Mouse (Mus musculus): ENCODE data around the gene Gm9913. TPM values are rescaled to one million over a fixed set of nuclear protein-coding genes. Genes with fewer than 3 reads are reported as not detected.

Gm9913 gene
- total and polyA plus RNA-seq, 2 experiments from 2014 or later: 0.20 TPM; not detected in 1

- H3K27me3 ChIP-seq (ENCODE audit: insufficient read depth, low read length): 0 out of 2 replicates have a peak, but pooled peaks cover 3% of the 10 kb centered on the region
- peaks cover 9% of the 10 kb centered on the region; the same call in 1 of the 2 replicates for H3K4me1 ChIP-seq (ENCODE audit: insufficient read depth, low read length)
- H3K9ac ChIP-seq (replicated peaks; ENCODE audit: low read length): peak within 1 kb of the TSS; percentile 68
- no peak for TF ChIP-seq CTCF (IDR thresholded peaks at IDR 0.05; ENCODE audit: low read depth)
- no peak for DNase-seq (ENCODE audit: low spot score)
- peak within 1 kb of the TSS; percentile 65 for H3K4me3 ChIP-seq (ENCODE audit: low read length)
- no peaks in the 10 kb centered on the region for H3K9me3 ChIP-seq (ENCODE audit: low read length)
- WGBS: 76% methylated on average over 4 of the region's 4 CpGs
- ATAC-seq: no peak
- H3K27ac ChIP-seq: peak within 1 kb of the TSS; percentile 75; the same call in 1 of the 2 replicates
- H3K36me3 ChIP-seq (ENCODE audit: insufficient read depth, low read length): no peaks in the 10 kb centered on the region
- H3K4me2 ChIP-seq (ENCODE audit: low read depth, low read length): peak within 1 kb of the TSS; percentile 98
Measured at GRCm38 (mm10) chr2:125507893-125508292, 3.0 kb downstream of the Gm9913 start, which contains the start of gene Fbn1. Gene Fbn1 (minus strand): TSS chr2:125507993.

DNA sequence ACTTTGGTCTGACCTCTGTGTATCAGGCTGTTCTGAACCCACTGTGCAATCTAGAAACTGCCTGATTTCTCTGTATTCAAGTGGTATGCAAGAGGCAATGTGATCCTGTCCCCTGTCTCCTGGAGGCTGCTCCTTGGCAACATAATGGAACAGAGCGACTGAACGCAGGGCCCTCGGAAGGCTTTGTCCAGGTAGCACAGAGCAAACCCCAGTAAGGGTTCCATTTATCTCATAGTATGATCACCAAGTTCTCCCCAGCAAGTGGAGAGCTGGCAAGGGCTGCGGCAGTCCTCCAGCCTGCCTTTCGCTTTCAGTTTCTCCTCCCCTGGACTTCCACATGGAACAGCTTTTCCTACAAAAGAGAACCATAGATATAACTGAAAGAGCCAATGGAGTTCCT lies 3.5 kb downstream of the Gm9913 start:
- no peak for TF ChIP-seq CTCF (IDR thresholded peaks at IDR 0.05; ENCODE audit: low read depth)
- Histone ChIP-seq H3K4me1 (ENCODE audit: insufficient read depth, low read length) (peaks cover 9% of the 10 kb centered on the region; the same call in 1 of the 2 replicates), H3K4me2 (ENCODE audit: low read depth, low read length) (no peak overlapping the region), H3K27ac (no peak overlapping the region), H3K36me3 (ENCODE audit: insufficient read depth, low read length) (no peaks in the 10 kb centered on the region), H3K4me3 (ENCODE audit: low read length) (no peak overlapping the region), H3K9ac (replicated peaks; ENCODE audit: low read length) (no peak overlapping the region), H3K9me3 (ENCODE audit: low read length) (no peaks in the 10 kb centered on the region), H3K27me3 (ENCODE audit: insufficient read depth, low read length) (0 out of 2 replicates have a peak, but pooled peaks cover 3% of the 10 kb centered on the region)
- DNase-seq (ENCODE audit: low spot score) (no peak), ATAC-seq (no peak)
- WGBS: 93% methylated on average over 5 of the region's 5 CpGs

- TF ChIP-seq CTCF (IDR thresholded peaks at IDR 0.05; ENCODE audit: low read depth): no peak
- no peaks in the 10 kb centered on the region for H3K4me1 ChIP-seq (ENCODE audit: insufficient read depth, low read length)
- no peaks in the 10 kb centered on the region for H3K9me3 ChIP-seq (ENCODE audit: low read length)
- DNase-seq (ENCODE audit: low spot score) (no peak), ATAC-seq (no peak)
- H3K4me2 ChIP-seq (ENCODE audit: low read depth, low read length): no peak overlapping the region
- WGBS: 74% methylated on average over 2 of the region's 2 CpGs
- H3K9ac ChIP-seq (replicated peaks; ENCODE audit: low read length): no peak overlapping the region
- 0 out of 2 replicates have a peak, but pooled peaks cover 3% of the 10 kb centered on the region for H3K27me3 ChIP-seq (ENCODE audit: insufficient read depth, low read length)
- no peaks in the 10 kb centered on the region for H3K36me3 ChIP-seq (ENCODE audit: insufficient read depth, low read length)
- no peak overlapping the region for H3K27ac ChIP-seq
- H3K4me3 ChIP-seq (ENCODE audit: low read length): no peak overlapping the region
Measured at GRCm38 (mm10) chr2:125510752-125511151, 5.9 kb downstream of the Gm9913 start.

- no peaks in the 10 kb centered on the region for H3K4me1 ChIP-seq (ENCODE audit: insufficient read depth, low read length)
- H3K27ac ChIP-seq: no peak overlapping the region
- no peaks in the 10 kb centered on the region for H3K36me3 ChIP-seq (ENCODE audit: insufficient read depth, low read length)
- H3K9me3 ChIP-seq (ENCODE audit: low read length): no peaks in the 10 kb centered on the region
- H3K9ac ChIP-seq (replicated peaks; ENCODE audit: low read length): no peak overlapping the region
- no peak for TF ChIP-seq CTCF (IDR thresholded peaks at IDR 0.05; ENCODE audit: low read depth)
- H3K4me2 ChIP-seq (ENCODE audit: low read depth, low read length): no peak overlapping the region
- DNase-seq (ENCODE audit: low spot score) (no peak), ATAC-seq (no peak)
- H3K4me3 ChIP-seq (ENCODE audit: low read length): no peak overlapping the region
- H3K27me3 ChIP-seq (ENCODE audit: insufficient read depth, low read length): 0 out of 2 replicates have a peak, but pooled peaks cover 3% of the 10 kb centered on the region
- 57% methylated on average over 4 of the region's 4 CpGs for WGBS
Measured at GRCm38 (mm10) chr2:125511898-125512297, 7.0 kb downstream of the Gm9913 start.

GRCm38 (mm10) chr2:125512544-125512943 lies 7.7 kb downstream of the Gm9913 start:
- Histone ChIP-seq H3K27me3 (ENCODE audit: insufficient read depth, low read length) (0 out of 2 replicates have a peak, but pooled peaks cover 3% of the 10 kb centered on the region), H3K4me3 (ENCODE audit: low read length) (no peak overlapping the region), H3K36me3 (ENCODE audit: insufficient read depth, low read length) (no peaks in the 10 kb centered on the region), H3K4me1 (ENCODE audit: insufficient read depth, low read length) (no peaks in the 10 kb centered on the region), H3K27ac (no peak overlapping the region), H3K9me3 (ENCODE audit: low read length) (no peaks in the 10 kb centered on the region), H3K9ac (replicated peaks; ENCODE audit: low read length) (no peak overlapping the region), H3K4me2 (ENCODE audit: low read depth, low read length) (no peak overlapping the region)
- no peak for TF ChIP-seq CTCF (IDR thresholded peaks at IDR 0.05; ENCODE audit: low read depth)
- no peak for DNase-seq (ENCODE audit: low spot score)
- ATAC-seq: no peak
- WGBS: 86% methylated on average over 4 of the region's 4 CpGs

GRCm38 (mm10) chr2:125514391-125514790 lies 9.5 kb downstream of the Gm9913 start:
- no peak overlapping the region for H3K27ac ChIP-seq
- H3K4me1 ChIP-seq (ENCODE audit: insufficient read depth, low read length): no peaks in the 10 kb centered on the region
- no peaks in the 10 kb centered on the region for H3K27me3 ChIP-seq (ENCODE audit: insufficient read depth, low read length)
- no peak for DNase-seq (ENCODE audit: low spot score)
- no peaks in the 10 kb centered on the region for H3K36me3 ChIP-seq (ENCODE audit: insufficient read depth, low read length)
- TF ChIP-seq CTCF (IDR thresholded peaks at IDR 0.05; ENCODE audit: low read depth): no peak
- H3K4me3 ChIP-seq (ENCODE audit: low read length): no peak overlapping the region
- H3K9ac ChIP-seq (replicated peaks; ENCODE audit: low read length): no peak overlapping the region
- H3K9me3 ChIP-seq (ENCODE audit: low read length): no peaks in the 10 kb centered on the region
- ATAC-seq: no peak
- WGBS: 78% methylated on average over 3 of the region's 3 CpGs
- no peak overlapping the region for H3K4me2 ChIP-seq (ENCODE audit: low read depth, low read length)

DNA sequence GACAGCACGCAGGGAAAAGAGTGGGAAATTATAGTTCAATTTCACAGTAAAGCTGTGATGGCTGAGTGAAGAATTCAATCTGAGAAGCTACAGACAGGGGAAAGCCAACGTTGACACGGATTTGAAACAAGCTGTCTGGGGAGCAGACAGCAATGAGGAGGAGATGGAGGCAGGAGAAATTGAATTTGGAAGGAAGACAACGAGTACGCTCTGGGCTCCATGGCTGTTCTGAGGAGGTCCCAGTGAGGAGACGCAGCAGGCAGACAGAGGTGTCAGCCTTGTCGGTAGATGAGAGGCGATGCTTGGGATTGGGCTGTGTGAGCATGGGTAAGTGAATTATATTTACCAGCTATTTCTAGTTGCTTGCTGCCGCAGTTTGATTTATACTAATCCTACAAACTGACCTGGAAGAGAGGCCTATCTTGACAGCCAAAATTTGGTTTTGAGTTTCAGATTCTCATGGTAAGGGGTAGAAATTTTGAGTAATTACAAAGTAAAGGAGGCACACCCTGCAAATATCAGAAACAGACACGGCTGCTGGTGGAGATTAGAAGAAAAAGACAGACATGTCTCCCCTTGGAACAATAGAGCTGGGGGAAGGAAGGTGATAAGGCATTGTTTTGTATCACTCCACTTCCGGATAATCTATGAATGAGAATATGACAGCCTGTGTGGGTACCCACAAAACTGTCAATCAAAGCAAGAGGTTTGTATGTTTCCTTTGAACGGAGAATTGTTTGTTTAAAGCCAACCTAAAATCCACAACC lies 10.6 kb downstream of the Gm9913 start:
- H3K27ac ChIP-seq: no peak overlapping the region

More for the DNA sequence above, 10.6 kb downstream of the Gm9913 start:
- Histone ChIP-seq H3K4me3 (ENCODE audit: low read length) (no peak overlapping the region), H3K4me1 (ENCODE audit: insufficient read depth, low read length) (no peaks in the 10 kb centered on the region), H3K4me2 (ENCODE audit: low read depth, low read length) (no peak overlapping the region), H3K27me3 (ENCODE audit: insufficient read depth, low read length) (no peaks in the 10 kb centered on the region), H3K9me3 (ENCODE audit: low read length) (no peaks in the 10 kb centered on the region), H3K36me3 (ENCODE audit: insufficient read depth, low read length) (no peaks in the 10 kb centered on the region), H3K9ac (replicated peaks; ENCODE audit: low read length) (no peak overlapping the region)
- WGBS: 67% methylated on average over 12 of the region's 12 CpGs
- ATAC-seq: no peak
- TF ChIP-seq CTCF (IDR thresholded peaks at IDR 0.05; ENCODE audit: low read depth): no peak
- no peak for DNase-seq (ENCODE audit: low spot score)

Measured in hindbrain, postnatal 0 days (tissue).